Mouse (Mus musculus): Measurements from ENCODE around the gene Ush2a. TPM values are rescaled to one million over a fixed set of nuclear protein-coding genes. Genes with fewer than 3 reads are reported as not detected.

Gene Ush2a
- polyA plus RNA-seq, 1 experiment from 2014 or later = 0.01 TPM

DNA sequence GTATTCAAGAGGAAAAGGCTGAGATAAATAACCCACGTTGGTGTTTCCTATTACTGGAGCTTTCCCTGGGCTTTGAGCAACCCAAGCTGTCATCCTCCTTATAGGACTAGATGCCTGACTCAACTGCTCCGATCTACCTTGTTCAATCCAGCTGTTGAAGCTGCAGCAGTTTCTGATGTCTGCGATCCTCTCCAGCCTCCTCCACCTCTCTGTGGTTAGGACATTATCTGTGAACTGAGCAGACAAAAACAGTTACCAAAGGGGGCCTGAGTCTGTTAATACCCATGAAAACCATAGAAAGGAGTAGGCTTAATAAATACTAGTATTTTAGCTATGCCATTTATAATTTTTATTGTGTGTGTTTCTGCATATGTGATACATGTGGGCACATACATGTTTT, 572.9 kb downstream of the Ush2a start:
- no peak for ATAC-seq
- no peak overlapping the region for H3K4me3 ChIP-seq (ENCODE audit: low read depth, low read length)
- no peaks in the 10 kb centered on the region for H3K27me3 ChIP-seq (replicated peaks; ENCODE audit: control insufficient read depth, insufficient read depth, low read length)
- 81% methylated on average over 3 of the region's 3 CpGs for WGBS
- H3K4me1 ChIP-seq (replicated peaks; ENCODE audit: control insufficient read depth, insufficient read depth, low read length) = no peaks in the 10 kb centered on the region
- no peak overlapping the region for H3K9ac ChIP-seq (ENCODE audit: low read depth, low read length)
- H3K36me3 ChIP-seq (ENCODE audit: control insufficient read depth, insufficient read depth) = no peaks in the 10 kb centered on the region
- H3K4me2 ChIP-seq (replicated peaks; ENCODE audit: low read depth) = no peak overlapping the region
- H3K27ac ChIP-seq (ENCODE audit: low read depth, low read length) = no peak overlapping the region
- TF ChIP-seq CTCF (IDR thresholded peaks at IDR 0.05; ENCODE audit: low read depth) = no peak
- H3K9me3 ChIP-seq (ENCODE audit: control insufficient read depth) = no peaks in the 10 kb centered on the region

DNA sequence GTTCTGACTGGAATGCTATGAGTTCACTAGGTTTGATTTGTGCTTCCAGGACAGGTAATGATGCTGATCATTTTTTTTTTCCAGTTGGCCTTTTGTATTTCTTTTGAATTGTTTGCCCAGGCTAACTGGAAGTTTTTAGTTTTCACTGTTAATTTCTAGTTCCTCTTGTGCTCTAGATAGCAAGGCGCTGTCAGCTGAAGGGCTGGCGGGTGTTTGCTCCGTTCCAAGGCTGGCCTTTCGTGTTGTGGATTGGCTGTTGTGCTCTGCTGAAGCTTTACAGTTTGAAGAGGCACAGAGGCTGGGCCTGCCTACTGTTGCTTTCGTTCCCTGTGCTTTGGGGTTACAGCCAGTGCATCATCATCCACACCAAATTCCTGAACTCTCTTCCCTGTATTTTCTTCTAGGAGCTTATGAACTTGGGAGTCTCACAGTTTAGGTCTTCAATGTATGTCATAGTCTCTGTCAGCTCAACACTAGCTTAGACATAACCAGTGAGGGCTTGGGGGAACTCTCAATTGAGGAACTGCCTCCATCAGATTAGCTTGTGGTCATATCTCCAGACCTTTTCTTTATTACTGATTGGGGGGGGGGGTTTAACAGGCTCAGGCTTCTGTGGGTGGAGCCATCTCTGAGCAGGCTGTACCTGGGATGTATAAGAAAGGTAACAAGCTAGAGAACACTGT, 575.9 kb downstream of the Ush2a start:
- Histone ChIP-seq H3K4me1 (replicated peaks; ENCODE audit: control insufficient read depth, insufficient read depth, low read length) (no peaks in the 10 kb centered on the region), H3K27me3 (replicated peaks; ENCODE audit: control insufficient read depth, insufficient read depth, low read length) (no peaks in the 10 kb centered on the region), H3K9ac (ENCODE audit: low read depth, low read length) (no peak overlapping the region), H3K36me3 (ENCODE audit: control insufficient read depth, insufficient read depth) (no peaks in the 10 kb centered on the region), H3K9me3 (ENCODE audit: control insufficient read depth) (no peaks in the 10 kb centered on the region), H3K27ac (ENCODE audit: low read depth, low read length) (no peak overlapping the region), H3K4me2 (replicated peaks; ENCODE audit: low read depth) (no peak overlapping the region), H3K4me3 (ENCODE audit: low read depth, low read length) (no peak overlapping the region)
- TF ChIP-seq CTCF (IDR thresholded peaks at IDR 0.05; ENCODE audit: low read depth) = no peak
- 81% methylated on average over 5 of the region's 5 CpGs for WGBS
- no peak for ATAC-seq

DNA sequence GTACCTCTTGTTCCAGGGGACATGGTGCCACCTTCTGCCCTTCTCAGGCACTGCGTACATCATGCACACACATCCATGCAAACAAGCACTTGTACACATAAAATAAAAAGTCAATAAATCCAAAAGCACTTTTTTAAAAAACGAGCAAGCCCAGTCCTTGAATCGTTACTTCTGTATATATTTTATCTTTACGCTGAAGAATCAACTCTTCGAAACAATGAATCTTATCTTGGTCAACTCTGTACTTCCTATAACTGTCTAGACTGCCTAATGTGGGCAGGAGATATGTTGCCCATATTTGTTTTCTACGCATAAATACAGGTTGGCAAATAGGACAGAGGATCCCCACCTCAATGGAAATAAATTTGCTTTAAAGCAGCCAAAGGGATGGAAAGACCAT, 585.4 kb downstream of the Ush2a start:
- Histone ChIP-seq H3K9me3 (ENCODE audit: control insufficient read depth) (no peaks in the 10 kb centered on the region), H3K4me1 (replicated peaks; ENCODE audit: control insufficient read depth, insufficient read depth, low read length) (no peaks in the 10 kb centered on the region), H3K27me3 (replicated peaks; ENCODE audit: control insufficient read depth, insufficient read depth, low read length) (no peaks in the 10 kb centered on the region), H3K36me3 (ENCODE audit: control insufficient read depth, insufficient read depth) (no peaks in the 10 kb centered on the region), H3K4me2 (replicated peaks; ENCODE audit: low read depth) (no peak overlapping the region), H3K4me3 (ENCODE audit: low read depth, low read length) (no peak overlapping the region), H3K9ac (ENCODE audit: low read depth, low read length) (no peak overlapping the region), H3K27ac (ENCODE audit: low read depth, low read length) (no peak overlapping the region)
- ATAC-seq = no peak
- 89% methylated on average over 6 of the region's 6 CpGs for WGBS
- TF ChIP-seq CTCF (IDR thresholded peaks at IDR 0.05; ENCODE audit: low read depth) = no peak

DNA sequence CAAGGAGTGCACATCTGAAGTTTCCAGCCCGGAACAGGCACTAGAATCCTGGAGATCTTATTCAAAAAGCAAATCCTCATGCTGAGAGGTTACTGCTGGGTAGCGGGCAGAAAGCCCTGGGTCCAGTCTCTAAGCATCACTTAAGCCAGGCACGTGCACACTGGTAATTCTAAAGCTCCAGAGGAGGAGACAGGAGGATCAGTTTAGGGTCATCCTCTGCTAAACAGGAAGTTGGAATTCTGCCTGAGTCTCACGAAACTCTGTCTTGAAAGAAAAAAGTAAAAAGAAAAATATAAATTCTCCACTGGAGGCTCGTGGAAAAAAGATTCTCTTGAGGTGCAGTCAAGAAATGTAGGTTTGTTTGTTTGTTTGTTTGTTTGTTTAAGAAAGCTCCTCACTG, 591.0 kb downstream of the Ush2a start:
- H3K36me3 ChIP-seq (ENCODE audit: control insufficient read depth, insufficient read depth) = no peaks in the 10 kb centered on the region
- H3K9me3 ChIP-seq (ENCODE audit: control insufficient read depth) = no peaks in the 10 kb centered on the region
- no peak for TF ChIP-seq CTCF (IDR thresholded peaks at IDR 0.05; ENCODE audit: low read depth)
- H3K27ac ChIP-seq (ENCODE audit: low read depth, low read length) = no peak overlapping the region
- WGBS = 60% methylated on average over 5 of the region's 5 CpGs
- no peak overlapping the region for H3K9ac ChIP-seq (ENCODE audit: low read depth, low read length)
- H3K4me2 ChIP-seq (replicated peaks; ENCODE audit: low read depth) = no peak overlapping the region
- no peaks in the 10 kb centered on the region for H3K4me1 ChIP-seq (replicated peaks; ENCODE audit: control insufficient read depth, insufficient read depth, low read length)
- H3K27me3 ChIP-seq (replicated peaks; ENCODE audit: control insufficient read depth, insufficient read depth, low read length) = no peaks in the 10 kb centered on the region
- H3K4me3 ChIP-seq (ENCODE audit: low read depth, low read length) = no peak overlapping the region
- ATAC-seq = no peak

DNA sequence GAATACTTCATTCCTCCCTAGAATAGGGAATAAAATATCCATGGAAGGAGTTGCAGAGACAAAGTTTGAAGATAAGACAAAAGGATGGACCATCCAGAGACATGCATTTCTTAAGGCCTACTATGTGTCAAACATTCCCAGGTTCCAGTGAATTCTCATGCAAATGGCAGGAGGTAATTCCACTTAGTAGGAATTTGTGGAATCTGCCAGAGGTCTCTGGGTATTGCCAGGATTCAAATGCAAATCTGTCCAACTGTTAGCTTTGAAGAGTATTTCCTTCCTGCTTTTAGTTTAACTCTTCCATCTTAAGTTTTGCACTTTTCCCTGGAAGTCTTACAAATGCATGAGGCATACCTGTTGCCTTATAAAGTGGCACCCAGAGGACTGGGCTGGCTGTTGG, 592.4 kb downstream of the Ush2a start:
- no peak overlapping the region for H3K27ac ChIP-seq (ENCODE audit: low read depth, low read length)
- no peak overlapping the region for H3K9ac ChIP-seq (ENCODE audit: low read depth, low read length)
- no peak overlapping the region for H3K4me2 ChIP-seq (replicated peaks; ENCODE audit: low read depth)
- H3K4me3 ChIP-seq (ENCODE audit: low read depth, low read length) = no peak overlapping the region
- ATAC-seq = no peak
- no peaks in the 10 kb centered on the region for H3K9me3 ChIP-seq (ENCODE audit: control insufficient read depth)
- H3K27me3 ChIP-seq (replicated peaks; ENCODE audit: control insufficient read depth, insufficient read depth, low read length) = no peaks in the 10 kb centered on the region
- TF ChIP-seq CTCF (IDR thresholded peaks at IDR 0.05; ENCODE audit: low read depth) = no peak
- H3K36me3 ChIP-seq (ENCODE audit: control insufficient read depth, insufficient read depth) = no peaks in the 10 kb centered on the region
- no peaks in the 10 kb centered on the region for H3K4me1 ChIP-seq (replicated peaks; ENCODE audit: control insufficient read depth, insufficient read depth, low read length)

DNA sequence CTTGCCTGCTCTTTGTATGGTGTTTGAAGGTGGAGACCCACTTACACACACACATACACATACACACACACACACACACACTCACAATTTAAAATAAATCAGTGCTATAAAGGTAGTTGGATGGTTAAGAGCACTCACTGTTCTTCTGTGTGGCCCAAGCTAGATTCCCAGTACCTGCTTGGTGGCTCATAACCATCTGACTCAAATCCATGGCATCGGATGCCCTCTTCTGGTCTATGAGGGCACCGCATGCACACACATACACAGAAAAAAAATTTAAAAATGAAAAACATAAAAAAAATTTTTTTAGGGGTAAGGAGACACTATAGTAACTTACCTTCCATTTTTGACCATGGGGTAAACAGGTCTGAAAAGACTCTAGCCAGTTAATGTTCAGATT, 593.2 kb downstream of the Ush2a start:
- H3K9ac ChIP-seq (ENCODE audit: low read depth, low read length) = no peak overlapping the region
- H3K27ac ChIP-seq (ENCODE audit: low read depth, low read length) = no peak overlapping the region
- no peaks in the 10 kb centered on the region for H3K9me3 ChIP-seq (ENCODE audit: control insufficient read depth)
- H3K27me3 ChIP-seq (replicated peaks; ENCODE audit: control insufficient read depth, insufficient read depth, low read length) = no peaks in the 10 kb centered on the region
- ATAC-seq = no peak
- no peak overlapping the region for H3K4me3 ChIP-seq (ENCODE audit: low read depth, low read length)
- no peaks in the 10 kb centered on the region for H3K4me1 ChIP-seq (replicated peaks; ENCODE audit: control insufficient read depth, insufficient read depth, low read length)
- H3K36me3 ChIP-seq (ENCODE audit: control insufficient read depth, insufficient read depth) = no peaks in the 10 kb centered on the region
- 0 out of 2 replicates have a peak, but pooled peaks have one; percentile 19 for TF ChIP-seq CTCF (IDR thresholded peaks at IDR 0.05; ENCODE audit: low read depth)
- H3K4me2 ChIP-seq (replicated peaks; ENCODE audit: low read depth) = no peak overlapping the region
- WGBS = 92% methylated on average over 2 of the region's 2 CpGs

DNA sequence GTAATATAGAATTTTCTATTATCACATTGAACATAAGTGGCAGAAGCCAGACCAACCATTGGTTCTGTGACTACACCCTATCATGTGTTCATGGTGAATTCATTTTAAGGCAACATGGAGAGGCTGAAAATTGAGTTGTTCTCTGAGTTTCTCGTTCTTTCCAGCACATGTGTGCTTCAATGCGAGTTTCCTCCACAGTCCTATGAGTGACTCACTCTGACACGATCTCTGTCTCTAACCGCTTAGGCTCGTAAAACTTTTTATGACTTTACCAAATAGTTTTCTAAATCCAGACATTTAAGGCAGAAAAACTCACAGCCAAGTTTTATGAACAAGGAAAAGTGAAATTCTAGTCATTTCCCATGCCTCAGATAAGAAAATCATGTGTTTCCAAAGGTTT, 597.9 kb downstream of the Ush2a start:
- no peak for TF ChIP-seq CTCF (IDR thresholded peaks at IDR 0.05; ENCODE audit: low read depth)
- H3K36me3 ChIP-seq (ENCODE audit: control insufficient read depth, insufficient read depth) = no peaks in the 10 kb centered on the region
- no peak overlapping the region for H3K9ac ChIP-seq (ENCODE audit: low read depth, low read length)
- no peak overlapping the region for H3K4me3 ChIP-seq (ENCODE audit: low read depth, low read length)
- no peak overlapping the region for H3K27ac ChIP-seq (ENCODE audit: low read depth, low read length)
- WGBS = 41% methylated on average over 5 of the region's 5 CpGs
- H3K4me1 ChIP-seq (replicated peaks; ENCODE audit: control insufficient read depth, insufficient read depth, low read length) = no peaks in the 10 kb centered on the region
- H3K9me3 ChIP-seq (ENCODE audit: control insufficient read depth) = no peaks in the 10 kb centered on the region
- no peaks in the 10 kb centered on the region for H3K27me3 ChIP-seq (replicated peaks; ENCODE audit: control insufficient read depth, insufficient read depth, low read length)
- H3K4me2 ChIP-seq (replicated peaks; ENCODE audit: low read depth) = no peak overlapping the region
- ATAC-seq = no peak

Measured in intestine, postnatal 0 days (tissue).